Mouse (Mus musculus) limb, embryonic 14.5 days (tissue): ENCODE results near the gene Trim21. TPM values are rescaled to one million over a fixed set of nuclear protein-coding genes. Genes with fewer than 3 reads are reported as not detected.

Experiments
- ATAC-seq: fragments of 200-750 bp; cut with Nextera tagmentation; 2 replicates; pipeline ENCODE4 v1.8.0; 2017; ENCODE audit warnings: low read depth, moderate number of reproducible peaks, moderate TSS enrichment; ENCODE audit not compliant: low FRiP score
- DNase-seq: peaks from one replicate; pipeline ENCODE4 v3.0.0-alpha.2; 2015; ENCODE audit warnings: low spot score
- H3K27ac ChIP-seq: fragments of 300-500 bp; sonication (generic); replicated peaks from 2 replicates; pipeline ENCODE4 v1.5.1; 2014; ENCODE audit warnings: low read depth, mild to moderate bottlenecking, low read length, moderate library complexity, mixed read lengths
- H3K27me3 ChIP-seq: fragments of 300-500 bp; sonication (generic); 2 replicates; pipeline ENCODE4 v1.6.1; 2014; ENCODE audit warnings: low read length, mixed read lengths; ENCODE audit not compliant: control insufficient read depth, insufficient read depth
- H3K36me3 ChIP-seq: fragments of 300-500 bp; sonication (generic); 2 replicates; pipeline ENCODE4 v1.6.1; 2014; ENCODE audit warnings: mild to moderate bottlenecking, low read length, moderate library complexity, mixed read lengths; ENCODE audit not compliant: control insufficient read depth, insufficient read depth
- H3K4me1 ChIP-seq: fragments of 300-500 bp; sonication (generic); 2 replicates; pipeline ENCODE4 v1.6.1; 2014; ENCODE audit warnings: antibody characterized with exemption, low read length, mixed read lengths; ENCODE audit not compliant: control insufficient read depth, insufficient read depth
- H3K4me2 ChIP-seq: fragments of 300-500 bp; sonication (generic); replicated peaks from 2 replicates; pipeline ENCODE4 v1.6.1; 2014; ENCODE audit warnings: low read depth, mild to moderate bottlenecking, low read length, moderate library complexity; ENCODE audit not compliant: severe bottlenecking
- H3K4me3 ChIP-seq: fragments of 300-500 bp; sonication (generic); replicated peaks from 2 replicates; pipeline ENCODE4 v1.5.1; 2014; ENCODE audit warnings: low read length
- H3K9ac ChIP-seq: fragments of 300-500 bp; sonication (generic); 2 replicates; pipeline ENCODE4 v1.6.1; 2014; ENCODE audit warnings: mild to moderate bottlenecking, low read depth, low read length, moderate library complexity; ENCODE audit not compliant: severe bottlenecking
- H3K9me3 ChIP-seq: fragments of 300-500 bp; sonication (generic); 2 replicates; pipeline ENCODE4 v1.6.1; 2016; ENCODE audit warnings: low read length; ENCODE audit not compliant: control insufficient read depth
- POLR2A ChIP-seq: fragments of 200-500 bp; IDR thresholded peaks from 2 replicates; pipeline ENCODE4 v1.8.0; 2012; ENCODE audit warnings: inconsistent platforms, mild to moderate bottlenecking, moderate library complexity, borderline replicate concordance; ENCODE audit not compliant: insufficient read depth, insufficient read length; ENCODE audit errors: extremely low read depth
- WGBS: fragments of 180-500 bp; shearing (Covaris S2); extraction: QIAGEN DNeasy Blood & Tissue Kit; methylation state at CpG from one replicate; pipeline ENCODE4 v1.1.7; 2014; 5-methylcytosine and 5-hydroxymethylcytosine counted together
- polyA plus RNA-seq, 2 experiments: library from polyadenylated mRNA; depleted of rRNA in 1 of 2; stranded (reverse) in 1 of 2; unstranded in 1 of 2; fragments of >200 nt; fragmentation: Nextera tagmentation in 1 of 2; extraction: Ambion mirVana in 1 of 2; gene quantifications; 2 replicates each; pipeline versions ENCODE4 v1.2.1 to v1.2.3; 2012 to 2014

Trim21 gene
- polyA plus RNA-seq, 2 experiments, result 0.81 to 4.0 TPM

DNA sequence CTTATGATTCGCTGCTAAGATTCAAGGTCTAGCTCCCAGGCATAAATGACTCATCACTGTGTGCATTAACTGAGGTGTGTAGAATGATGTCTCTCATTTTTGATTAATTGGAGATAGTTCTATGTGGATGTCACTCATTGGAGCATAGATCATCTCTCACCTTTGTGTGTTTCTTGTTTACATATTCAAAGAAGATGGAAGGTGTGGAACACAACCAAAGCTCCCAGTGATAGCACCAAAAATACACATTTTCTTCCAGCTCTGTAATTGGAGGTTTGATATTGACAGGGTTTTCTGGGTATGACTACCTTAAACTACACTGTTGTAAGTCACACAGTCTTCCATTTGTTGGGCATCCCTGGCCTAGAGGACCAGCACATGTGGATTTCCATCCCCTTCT lies 30.8 kb downstream of the Trim21 start, which contains the start of gene Olfr547:
TSS of gene Olfr547 (plus strand) at position 301 of the 400 bp plus-strand sequence.
- Histone ChIP-seq H3K36me3 (no peaks in the 10 kb centered on the region), H3K9me3 (no peaks in the 10 kb centered on the region), H3K27me3 (no peaks in the 10 kb centered on the region), H3K4me1 (no peaks in the 10 kb centered on the region), H3K4me3 (no peak within 1 kb of the TSS), H3K4me2 (no peak within 1 kb of the TSS), H3K9ac (no peak within 1 kb of the TSS), H3K27ac (no peak within 1 kb of the TSS)
- ATAC-seq (no peak), DNase-seq (no peak)
- no peak for TF ChIP-seq POLR2A
- WGBS, result 74% methylated on average over 1 of the region's 1 CpGs

DNA sequence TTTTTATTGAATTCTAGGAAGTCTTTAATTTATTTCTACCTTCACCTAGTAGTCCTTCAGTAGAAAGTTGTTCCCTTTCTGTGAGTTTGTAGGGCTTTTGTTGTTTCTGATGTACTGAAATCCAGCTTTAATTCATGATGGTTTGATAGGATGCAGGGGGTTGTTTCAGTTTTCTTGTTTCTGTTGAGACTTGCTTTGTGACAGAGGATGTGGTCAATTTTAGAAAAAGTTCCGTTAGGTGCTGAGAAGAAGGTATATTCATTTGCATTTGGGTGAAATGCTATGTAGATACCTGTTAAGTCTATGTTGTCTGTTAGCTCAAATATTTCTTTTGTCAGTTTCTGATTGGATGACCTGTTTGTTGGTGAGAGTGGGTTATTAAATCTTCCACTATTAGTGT lies 36.2 kb downstream of the Trim21 start:
- Histone ChIP-seq H3K9me3 (no peaks in the 10 kb centered on the region), H3K9ac (no peak overlapping the region), H3K4me1 (no peaks in the 10 kb centered on the region), H3K27ac (no peak overlapping the region), H3K27me3 (no peaks in the 10 kb centered on the region), H3K4me2 (no peak overlapping the region), H3K4me3 (no peak overlapping the region), H3K36me3 (no peaks in the 10 kb centered on the region)
- TF ChIP-seq POLR2A, result no peak
- no peak for ATAC-seq
- no peak for DNase-seq
- 88% methylated on average over 1 of the region's 1 CpGs for WGBS

DNA sequence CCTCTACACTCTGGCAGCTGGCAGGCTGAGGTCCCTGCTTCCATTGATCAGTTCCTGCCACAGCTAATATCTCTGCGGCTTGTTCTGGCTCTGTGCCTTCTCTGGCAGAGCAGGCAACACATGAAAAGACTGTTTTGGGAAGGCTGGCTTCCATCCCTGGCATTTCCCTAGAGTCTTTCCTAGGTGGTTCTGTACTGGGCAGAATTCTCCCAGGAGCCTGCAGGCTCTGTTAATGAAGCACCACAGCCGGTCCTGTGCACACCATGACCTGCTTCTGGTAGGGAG lies 48.3 kb downstream of the Trim21 start:
- H3K36me3 ChIP-seq, result no peaks in the 10 kb centered on the region
- peak; percentile 6 for DNase-seq
- peaks cover 6% of the 10 kb centered on the region; the same call in 1 of the 2 replicates for H3K4me1 ChIP-seq
- H3K27ac ChIP-seq, result no peak overlapping the region
- 66% methylated on average over 2 of the region's 2 CpGs for WGBS
- no peak overlapping the region for H3K4me3 ChIP-seq
- no peak overlapping the region for H3K9ac ChIP-seq
- no peak for ATAC-seq
- no peak for TF ChIP-seq POLR2A
- H3K9me3 ChIP-seq, result no peaks in the 10 kb centered on the region
- no peak overlapping the region for H3K4me2 ChIP-seq
- peaks cover 4% of the 10 kb centered on the region; the same call in 1 of the 2 replicates for H3K27me3 ChIP-seq

DNA sequence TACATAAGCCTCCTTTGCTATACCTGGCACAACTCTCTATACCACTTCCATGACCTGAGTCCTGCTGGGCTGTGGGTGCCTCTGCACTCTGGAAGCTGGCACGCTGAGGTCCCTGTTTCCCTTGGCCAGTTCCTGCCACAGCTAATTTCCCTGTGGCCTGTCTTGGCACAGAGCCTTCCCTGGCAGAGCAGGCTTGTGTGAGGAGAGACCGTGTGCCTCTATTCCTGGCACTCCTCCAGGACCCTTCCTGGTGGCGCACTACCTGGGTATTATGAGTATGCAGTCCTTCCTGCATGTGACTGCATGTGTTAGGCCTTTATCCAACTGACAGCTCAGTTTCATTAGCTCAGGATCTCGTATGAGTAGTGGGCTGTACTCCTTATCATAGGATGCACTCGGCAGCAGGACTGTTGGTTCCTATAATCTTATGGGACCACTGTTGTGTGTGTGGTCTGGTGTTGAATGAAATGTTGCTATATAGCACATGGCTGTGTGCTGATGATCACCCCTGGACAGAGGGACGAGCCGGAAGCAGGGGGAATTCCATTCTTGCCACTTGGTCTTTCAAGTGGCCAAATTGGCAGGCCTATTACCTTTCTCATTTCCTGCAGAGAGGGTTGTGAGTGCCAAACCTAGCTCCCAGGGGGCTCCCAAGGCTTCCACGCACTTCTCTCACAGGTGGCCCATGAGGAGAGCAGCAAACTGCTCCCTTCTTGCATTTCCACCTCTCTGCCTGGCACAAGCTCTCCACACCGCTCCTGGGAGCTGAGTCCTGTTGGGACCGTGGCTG lies 48.8 kb downstream of the Trim21 start:
- TF ChIP-seq POLR2A, result no peak
- Histone ChIP-seq H3K4me2 (no peak overlapping the region), H3K4me1 (peaks cover 6% of the 10 kb centered on the region; the same call in 1 of the 2 replicates), H3K9ac (no peak overlapping the region), H3K27ac (no peak overlapping the region), H3K36me3 (no peaks in the 10 kb centered on the region), H3K27me3 (peaks cover 4% of the 10 kb centered on the region; the same call in 1 of the 2 replicates), H3K9me3 (no peaks in the 10 kb centered on the region), H3K4me3 (no peak overlapping the region)
- DNase-seq, result peak; percentile 13
- ATAC-seq, result no peak
- 48% methylated on average over 10 of the region's 10 CpGs for WGBS

DNA sequence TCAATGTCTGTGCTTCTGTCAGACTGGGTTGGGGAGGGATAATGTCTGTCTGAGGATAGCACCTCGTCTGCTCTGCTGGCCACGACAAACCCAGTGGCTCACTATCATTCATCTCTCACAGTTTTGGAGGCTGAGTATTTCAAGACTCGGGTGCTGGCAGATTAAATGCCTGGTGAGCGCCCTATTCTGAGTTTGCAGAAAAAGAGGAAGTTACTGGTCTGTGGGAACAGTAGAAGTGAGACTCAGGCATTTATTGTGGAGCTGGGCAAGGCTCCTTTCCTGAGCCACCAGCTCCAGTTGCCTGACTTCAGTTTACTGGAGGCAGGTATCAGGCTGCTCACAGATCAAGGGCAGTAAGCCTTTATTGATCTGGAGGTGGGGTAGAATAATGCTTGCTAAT lies 51.1 kb downstream of the Trim21 start:
- Histone ChIP-seq H3K4me2 (no peak overlapping the region), H3K4me1 (peaks cover 6% of the 10 kb centered on the region; the same call in 1 of the 2 replicates), H3K9me3 (no peaks in the 10 kb centered on the region), H3K9ac (no peak overlapping the region), H3K27me3 (peaks cover 4% of the 10 kb centered on the region; the same call in 1 of the 2 replicates), H3K27ac (no peak overlapping the region), H3K4me3 (no peak overlapping the region), H3K36me3 (no peaks in the 10 kb centered on the region)
- DNase-seq (no peak), ATAC-seq (no peak)
- no peak for TF ChIP-seq POLR2A
- WGBS, result 70% methylated on average over 4 of the region's 4 CpGs
